Mouse (Mus musculus) Patski (cell line): ENCODE results near the gene Krt72. TPM values are rescaled to one million over a fixed set of nuclear protein-coding genes. Genes with fewer than 3 reads are reported as not detected.

Experiments used
- ATAC-seq: fragments of 100-300 bp; one replicate; pipeline ENCODE4 v1.8.0; 2021
- CTCF ChIA-PET: fragments of 350-600 bp; sonication (Branson Sonifier 250); formaldehyde crosslinking; loops from one replicate; lab custom pipeline; 2022; ENCODE audit warnings: inconsistent platforms; lab: Charles Lee
- POLR2A ChIA-PET: fragments of 350-600 bp; sonication (Branson Sonifier 250); formaldehyde crosslinking; loops from one replicate; lab custom pipeline; 2022; ENCODE audit warnings: antibody characterized with exemption, inconsistent platforms; lab: Charles Lee
- DNase-seq: peaks from one replicate; pipeline ENCODE4 v3.0.0-alpha.2; 2011; ENCODE audit warnings: low read depth, low spot score
- H3K27me3 ChIP-seq: fragments of 371-371 bp; one replicate; pipeline ENCODE4 v1.5.1; 2021
- CTCF ChIP-seq: fragments of 100-300 bp; IDR thresholded peaks from one replicate; pipeline ENCODE4 v1.5.1; 2021
- in situ Hi-C: fragments of 300-500 bp; cut with MboI; formaldehyde crosslinking; loops from 3 replicates; pipeline ENCODE4 v1.11.1; 2018; ENCODE audit warnings: low pct_unique_long_range_greater_than_20kb, mixed read lengths
- polyA plus RNA-seq: library from polyadenylated mRNA; unstranded; gene quantifications from one replicate; pipeline ENCODE4 v1.2.3, GENCODE M21; 2021

The Krt72 gene
- polyA plus RNA-seq, 1 experiment from 2014 or later: not detected

DNA sequence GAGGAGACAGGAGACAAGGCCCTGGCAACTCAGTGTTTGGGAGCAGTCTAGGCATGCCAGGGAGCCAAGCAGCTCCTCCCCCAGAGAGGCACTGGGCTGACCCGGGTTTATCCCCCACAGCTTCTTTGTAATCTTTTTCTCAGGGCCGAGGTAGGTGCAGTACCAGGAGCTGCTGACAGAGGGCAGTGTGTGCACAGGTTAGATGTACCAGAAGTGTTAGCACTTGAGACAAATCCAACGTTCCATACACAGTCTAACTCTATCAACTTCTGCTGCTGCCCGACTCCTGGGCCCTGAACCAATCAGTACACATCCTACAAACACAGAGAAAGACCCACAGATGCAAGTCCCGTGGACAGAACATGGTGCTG, 13.6 kb downstream of the Krt72 start:
- ATAC-seq (peak; percentile 27), DNase-seq (peak; percentile 12)
- peaks cover 6% of the 10 kb centered on the region for H3K27me3 ChIP-seq
- ChIA-PET POLR2A (no interaction called here), CTCF (interaction anchor here (0.6 to 3.3 kb wide), 10 partner anchors 17 to 449 kb away, joined by 3 to 26 read pairs (median 9); no protein-coding TSS in a partner anchor)
- in situ Hi-C loops: loop anchor here (5.0 kb wide), 4 partner anchors 200 to 435 kb away; partner anchors contain the start of gene Eif4b
- TF ChIP-seq CTCF: peak; percentile 93

DNA sequence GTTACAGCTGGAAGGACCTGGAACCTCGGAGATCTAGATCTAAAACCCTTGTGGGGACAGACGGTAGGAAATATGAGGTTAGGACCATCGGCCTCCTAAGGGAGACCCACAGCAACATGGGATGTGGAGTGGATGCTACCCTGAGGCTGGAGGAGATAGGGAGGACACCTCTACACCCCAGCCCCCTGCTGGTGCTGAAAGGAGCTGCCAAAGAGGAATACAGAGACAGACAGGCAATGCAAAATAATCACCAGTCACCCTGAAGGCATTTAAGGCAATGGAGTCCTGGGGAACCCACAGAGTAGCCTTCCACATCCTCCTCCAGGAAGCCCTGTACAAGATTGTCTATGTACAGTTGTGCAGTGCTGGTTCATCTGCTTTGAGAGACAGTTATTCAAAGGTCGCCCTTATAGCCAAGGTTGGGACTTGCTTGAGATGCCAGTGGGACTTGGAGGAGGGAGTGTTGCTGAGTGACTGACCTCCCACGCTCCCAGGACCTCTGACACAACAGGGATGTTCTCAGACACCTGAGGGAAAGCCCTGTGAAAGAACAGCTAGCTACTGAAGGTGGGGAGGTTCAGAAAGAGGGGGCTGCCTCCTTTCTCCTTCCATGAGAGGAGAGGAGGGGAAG, 14.1 kb downstream of the Krt72 start:
- POLR2A ChIA-PET: no interaction called here
- DNase-seq (no peak), ATAC-seq (no peak)
- CTCF ChIA-PET: interaction anchor here (0.6 to 3.3 kb wide), 10 partner anchors 17 to 449 kb away, joined by 3 to 26 read pairs (median 9); no protein-coding TSS in a partner anchor
- in situ Hi-C loops: loop anchor here (5.0 kb wide), 4 partner anchors 200 to 435 kb away; partner anchors contain the start of gene Eif4b
- H3K27me3 ChIP-seq: peaks cover 6% of the 10 kb centered on the region
- TF ChIP-seq CTCF: peak; percentile 69

DNA sequence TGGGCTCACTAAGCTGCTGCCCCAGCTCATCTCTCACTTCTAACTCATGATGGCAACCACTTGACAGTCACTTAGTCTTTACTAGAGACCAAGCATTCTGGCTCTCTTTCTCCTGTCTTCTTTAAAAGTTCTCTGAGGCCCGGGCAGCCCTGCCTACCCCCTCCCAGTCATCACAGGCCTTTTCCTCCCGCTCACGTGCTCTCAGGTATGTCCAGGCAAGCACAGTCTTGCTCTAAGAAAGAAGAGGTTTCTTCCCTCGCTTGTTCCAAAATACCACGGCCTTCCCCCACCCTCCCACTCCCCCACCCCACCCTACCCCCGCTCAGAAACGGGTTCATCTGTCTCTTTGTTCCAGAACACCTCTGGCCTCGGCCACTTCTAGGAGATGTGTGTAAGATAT, 16.0 kb downstream of the Krt72 start:
- POLR2A ChIA-PET: no interaction called here
- TF ChIP-seq CTCF: no peak
- CTCF ChIA-PET: no interaction called here
- in situ Hi-C loops: loop anchor here (5.0 kb wide), 4 partner anchors 202 to 433 kb away; partner anchors contain the start of gene Eif4b
- DNase-seq: no peak
- H3K27me3 ChIP-seq: peaks cover 6% of the 10 kb centered on the region
- no peak for ATAC-seq

DNA sequence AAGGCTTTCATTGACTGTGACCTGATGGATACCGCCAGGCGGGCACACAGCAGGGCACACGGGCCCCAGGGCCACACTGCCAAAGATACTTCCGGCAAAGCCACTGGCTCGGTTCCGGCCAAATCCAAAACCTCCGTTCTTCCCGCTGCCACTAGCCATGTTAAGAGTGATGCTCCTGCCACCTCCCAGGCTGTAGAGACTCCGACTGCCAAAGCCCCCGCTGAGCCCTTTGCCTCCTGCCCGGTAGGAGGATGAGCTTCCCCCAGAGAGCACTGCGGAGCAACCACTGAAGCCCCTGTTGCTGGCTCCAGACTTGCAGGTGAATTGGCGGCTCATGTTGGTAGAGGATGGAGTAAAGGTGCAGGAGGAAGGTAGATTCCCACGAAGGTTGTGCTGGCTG, 43.5 kb downstream of the Krt72 start, which contains the start of gene Krt71:
TSS of gene Krt71 (minus strand) at position 399 of the 400 bp plus-strand sequence.
- ATAC-seq: no peak
- peaks cover 41% of the 10 kb centered on the region for H3K27me3 ChIP-seq
- ChIA-PET CTCF (no interaction called here), POLR2A (no interaction called here)
- DNase-seq: no peak
- in situ Hi-C loops: no loop called here
- no peak for TF ChIP-seq CTCF

DNA sequence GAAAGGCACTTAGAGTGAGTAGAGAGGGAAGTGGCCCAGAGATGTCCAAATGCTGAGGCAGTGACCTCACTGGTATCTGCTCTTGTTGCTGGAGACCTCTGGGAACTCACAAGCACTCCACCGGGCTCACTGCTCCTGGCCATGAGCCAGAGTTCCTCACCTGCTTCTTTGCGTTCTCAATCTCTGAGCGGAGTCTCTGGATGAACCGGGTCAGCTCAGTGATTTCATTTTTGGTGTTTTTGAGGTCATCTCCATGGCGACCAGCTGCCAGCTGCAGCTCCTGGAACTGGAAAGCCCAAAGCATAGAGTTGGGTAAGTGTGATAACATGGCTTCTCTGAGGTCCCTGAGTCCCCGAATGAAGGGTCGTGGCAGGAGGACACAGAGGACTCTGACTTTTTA, 48.5 kb downstream of the Krt72 start:
- TF ChIP-seq CTCF: no peak
- CTCF ChIA-PET: no interaction called here
- ATAC-seq (no peak), DNase-seq (no peak)
- in situ Hi-C loops: no loop called here
- peaks cover 21% of the 10 kb centered on the region for H3K27me3 ChIP-seq
- POLR2A ChIA-PET: no interaction called here

DNA sequence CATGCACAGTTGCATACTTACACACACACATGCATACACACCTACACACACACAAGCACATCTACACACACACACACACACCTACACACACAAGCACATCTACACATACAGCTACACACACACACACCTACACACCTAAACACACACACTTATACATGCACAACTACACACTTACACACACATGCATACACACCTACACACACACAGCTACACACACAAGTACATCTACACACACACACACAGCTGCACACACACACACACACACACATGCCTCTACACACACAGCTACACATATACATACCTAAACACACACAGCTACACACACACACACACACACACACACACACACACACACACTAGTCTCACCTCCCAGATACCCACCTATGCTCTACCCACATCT, 55.6 kb downstream of the Krt72 start:
- DNase-seq (no peak), ATAC-seq (no peak)
- in situ Hi-C loops: no loop called here
- TF ChIP-seq CTCF: no peak
- peaks cover 17% of the 10 kb centered on the region for H3K27me3 ChIP-seq
- POLR2A ChIA-PET: no interaction called here
- CTCF ChIA-PET: no interaction called here

Other genes with a start within 250 kb of the Krt72 start
- not detected for gene Krt82, start 235.8 kb downstream of the Krt72 start, polyA plus RNA-seq
- gene Krt90, start 223.5 kb downstream of the Krt72 start, polyA plus RNA-seq: 0.27 TPM
- gene Krt75, start 212.6 kb downstream of the Krt72 start, polyA plus RNA-seq: not detected
- not detected for gene Gm5414, start 158.3 kb downstream of the Krt72 start, polyA plus RNA-seq
- gene Gm5478, start 139.1 kb downstream of the Krt72 start, polyA plus RNA-seq: not detected
- gene Krt6b, start 106.2 kb downstream of the Krt72 start, polyA plus RNA-seq: not detected
- gene Krt6a, start 92.2 kb downstream of the Krt72 start, polyA plus RNA-seq: not detected
- gene Krt5, start 73.6 kb downstream of the Krt72 start, polyA plus RNA-seq: 0.03 TPM
- gene Krt71, start 43.4 kb downstream of the Krt72 start, polyA plus RNA-seq: not detected
- not detected for gene Krt73, start 15.9 kb upstream of the Krt72 start, polyA plus RNA-seq
- gene Krt2, start 31.7 kb upstream of the Krt72 start, polyA plus RNA-seq: not detected
- gene Krt1, start 64.3 kb upstream of the Krt72 start, polyA plus RNA-seq: not detected
- not detected for gene Krt77, start 83.2 kb upstream of the Krt72 start, polyA plus RNA-seq
- gene Krt76, start 106.5 kb upstream of the Krt72 start, polyA plus RNA-seq: not detected
- 0.19 TPM for gene Krt4, start 138.3 kb upstream of the Krt72 start, polyA plus RNA-seq
- gene Krt79, start 153.9 kb upstream of the Krt72 start, polyA plus RNA-seq: 1.3 TPM
- gene Krt78, start 167.8 kb upstream of the Krt72 start, polyA plus RNA-seq: 0.05 TPM
- 73.5 TPM for gene Krt8, start 218.0 kb upstream of the Krt72 start, polyA plus RNA-seq
- 24.8 TPM for gene Krt18, start 241.7 kb upstream of the Krt72 start, polyA plus RNA-seq